Mouse (Mus musculus) MEL (cell line): Measurements from ENCODE around the gene Proser1. TPM values are rescaled to one million over a fixed set of nuclear protein-coding genes. Genes with fewer than 3 reads are reported as not detected.

Experiments
- DNase-seq: peaks from one replicate; pipeline ENCODE4 v3.0.0; 2011; ENCODE audit warnings: low read depth, low spot score
- H3K27ac ChIP-seq: 2 replicates; pipeline ENCODE4 v1.5.1; 2012; ENCODE audit warnings: low read depth, mild to moderate bottlenecking, control low read depth, low read length, moderate library complexity; ENCODE audit not compliant: control insufficient read depth
- H3K27me3 ChIP-seq, 2 experiments: fragments of 150-350 bp in 1 of 2; sonication (generic) in 1 of 2; 2 replicates each; pipeline ENCODE4 v1.6.1; 2012; ENCODE audit warnings: low read length in 2 of 2, mild to moderate bottlenecking in 2 of 2, improper control_type of control experiment in 1 of 2, moderate library complexity in 1 of 2; ENCODE audit not compliant: insufficient read depth in 2 of 2, control insufficient read depth in 1 of 2
- H3K36me3 ChIP-seq, 2 experiments: 2 replicates each; pipeline ENCODE4 v1.6.1; 2012 to 2014; ENCODE audit warnings: low read length in 2 of 2, improper control_type of control experiment in 1 of 2, inconsistent platforms in 1 of 2, mild to moderate bottlenecking in 1 of 2; ENCODE audit not compliant: insufficient read depth in 2 of 2, control insufficient read depth in 1 of 2
- H3K4me1 ChIP-seq, 2 experiments: fragments of 150-350 bp in 1 of 2; sonication (generic) in 1 of 2; 2 replicates each; pipeline ENCODE4 v1.6.1; 2012; ENCODE audit warnings: low read length in 2 of 2, improper control_type of control experiment in 1 of 2, mild to moderate bottlenecking in 1 of 2; ENCODE audit not compliant: insufficient read depth in 2 of 2, control insufficient read depth in 1 of 2
- H3K4me3 ChIP-seq, 2 experiments: fragments of 150-350 bp in 1 of 2; sonication (generic) in 1 of 2; 2 replicates each; pipeline ENCODE4 v1.5.1; 2012; ENCODE audit warnings: low read depth in 2 of 2, low read length in 2 of 2, mild to moderate bottlenecking in 2 of 2, moderate library complexity in 2 of 2, control low read depth in 1 of 2, improper control_type of control experiment in 1 of 2; ENCODE audit not compliant: control insufficient read depth in 1 of 2, insufficient read depth in 1 of 2
- H3K79me2 ChIP-seq: 2 replicates; pipeline ENCODE4 v1.6.1; 2012; ENCODE audit warnings: mild to moderate bottlenecking, low read length, moderate library complexity; ENCODE audit not compliant: control insufficient read depth, poor library complexity, insufficient read depth
- H3K9ac ChIP-seq: 2 replicates; pipeline ENCODE4 v1.6.1; 2012; ENCODE audit warnings: low read depth, mild to moderate bottlenecking, control low read depth, low read length, moderate library complexity; ENCODE audit not compliant: control insufficient read depth, poor library complexity, severe bottlenecking
- H3K9me3 ChIP-seq: fragments of 150-350 bp; sonication (generic); replicated peaks from 2 replicates; pipeline ENCODE4 v1.6.1; 2012; ENCODE audit warnings: mild to moderate bottlenecking, low read length, improper control_type of control experiment, moderate library complexity; ENCODE audit not compliant: insufficient read depth
- CHD1 ChIP-seq: IDR thresholded peaks from 2 replicates; pipeline ENCODE4 v1.6.1; 2012; ENCODE audit warnings: low read depth, mild to moderate bottlenecking, inconsistent platforms, low read length, improper control_type of control experiment
- CHD2 ChIP-seq: IDR thresholded peaks from 2 replicates; pipeline ENCODE4 v1.6.1; 2011; ENCODE audit warnings: low read length, improper control_type of control experiment
- GABPA ChIP-seq: IDR thresholded peaks from 2 replicates; pipeline ENCODE4 v1.6.1; 2012; ENCODE audit warnings: low read depth, mild to moderate bottlenecking, inconsistent platforms, low read length, improper control_type of control experiment, moderate library complexity
- JUND ChIP-seq: IDR thresholded peaks from 2 replicates; pipeline ENCODE4 v1.6.1; 2011; ENCODE audit warnings: low read depth, mild to moderate bottlenecking, improper control_type of control experiment, low read length
- KAT2A ChIP-seq: conservative IDR thresholded peaks from 2 replicates; pipeline ENCODE4 v1.6.1; 2012; ENCODE audit warnings: low read depth, low read length, improper control_type of control experiment, inconsistent platforms
- MAX ChIP-seq: IDR thresholded peaks from 2 replicates; pipeline ENCODE4 v1.6.1; 2011; ENCODE audit warnings: low read length, improper control_type of control experiment
- MYC ChIP-seq: IDR thresholded peaks from 2 replicates; pipeline ENCODE4 v1.6.1; 2011; ENCODE audit warnings: low read depth, mild to moderate bottlenecking, low read length, improper control_type of control experiment, moderate library complexity
- NRF1 ChIP-seq: IDR thresholded peaks from 2 replicates; pipeline ENCODE4 v1.6.1; 2014; ENCODE audit warnings: low read depth, mild to moderate bottlenecking, inconsistent platforms, low read length, improper control_type of control experiment, moderate library complexity; ENCODE audit not compliant: poor library complexity, insufficient read depth, severe bottlenecking
- POLR2AphosphoS2 ChIP-seq: IDR thresholded peaks from 2 replicates; pipeline ENCODE4 v1.6.1; 2011; ENCODE audit warnings: low read length, improper control_type of control experiment
- SMC3 ChIP-seq: IDR thresholded peaks from 2 replicates; pipeline ENCODE4 v1.6.1; 2011; ENCODE audit warnings: low read depth, low read length, improper control_type of control experiment
- TAL1 ChIP-seq: IDR thresholded peaks from 2 replicates; pipeline ENCODE4 v1.6.1; 2012; ENCODE audit warnings: mild to moderate bottlenecking, inconsistent platforms, low read length, moderate library complexity, mixed read lengths
- USF1 ChIP-seq: IDR thresholded peaks from 2 replicates; pipeline ENCODE4 v1.6.1; 2014; ENCODE audit warnings: low read depth, mild to moderate bottlenecking, inconsistent platforms, low read length, improper control_type of control experiment, moderate library complexity
- ZKSCAN1 ChIP-seq: IDR thresholded peaks from 2 replicates; pipeline ENCODE4 v1.6.1; 2012; ENCODE audit warnings: low read depth, mild to moderate bottlenecking, inconsistent platforms, low read length, improper control_type of control experiment, moderate library complexity
- ZMIZ1 ChIP-seq: IDR thresholded peaks from 2 replicates; pipeline ENCODE4 v1.6.1; 2012; ENCODE audit warnings: low read depth, mild to moderate bottlenecking, inconsistent platforms, low read length, improper control_type of control experiment, moderate library complexity
- polyA plus RNA-seq, 2 experiments: library from polyadenylated mRNA; stranded (reverse) in 1 of 2; unstranded in 1 of 2; fragments of >175 nt in 1 of 2; fragments of >200 nt in 1 of 2; gene quantifications; 2 replicates each; pipeline versions ENCODE4 v1.2.1 to v1.2.4; 2012; ENCODE audit warnings: low replicate concordance in 2 of 2, low read depth in 1 of 2; ENCODE audit not compliant: insufficient read length in 2 of 2, insufficient read depth in 1 of 2, missing spikeins in 1 of 2
- total RNA-seq: library from RNA; depleted of rRNA; stranded (reverse); fragments of 300-350 nt; gene quantifications from 2 replicates; pipeline ENCODE4 v1.2.3, GENCODE M21; 2012

Gene Proser1
- total and polyA plus RNA-seq, 3 experiments: 3.5 to 107 (median 24.6) TPM

DNA sequence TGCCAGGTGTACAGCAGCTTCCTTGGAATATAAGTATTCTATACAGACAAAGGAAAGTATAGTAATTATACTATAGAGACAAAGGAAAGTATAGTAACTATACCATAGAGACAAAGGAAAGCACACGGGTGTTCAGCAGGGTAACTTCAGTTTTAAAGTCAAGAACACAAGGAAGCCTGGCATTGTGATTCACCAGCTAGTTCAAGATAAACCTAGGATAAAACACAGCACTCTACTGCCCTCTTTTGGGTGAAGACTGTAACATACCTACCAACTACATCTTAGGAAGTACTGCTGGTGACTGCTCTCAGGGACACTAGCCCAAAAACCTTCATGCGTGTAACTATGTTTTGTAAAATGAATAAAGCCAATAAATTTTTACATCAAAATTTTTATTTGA is 15.3 kb upstream of the Proser1 start (continued):
- 0 out of 2 replicates have a peak, but pooled peaks have one; percentile 40 for TF ChIP-seq JUND

GRCm38 (mm10) chr3:53450666-53451065 is 12.8 kb upstream of the Proser1 start:
- Histone ChIP-seq H3K27me3 (no peaks in the 10 kb centered on the region), H3K27ac (no peak overlapping the region), H3K79me2 (no peaks in the 10 kb centered on the region), H3K4me1 (no peaks in the 10 kb centered on the region), H3K4me3 (no peak overlapping the region), H3K36me3 (peaks cover 0 to 2% of the 10 kb centered on the region in 2 experiments; a peak in 1 of 4 replicates), H3K9ac (no peak overlapping the region), H3K9me3 (no peaks in the 10 kb centered on the region)
- no peak for TF ChIP-seq TAL1
- DNase-seq: no peak

DNA sequence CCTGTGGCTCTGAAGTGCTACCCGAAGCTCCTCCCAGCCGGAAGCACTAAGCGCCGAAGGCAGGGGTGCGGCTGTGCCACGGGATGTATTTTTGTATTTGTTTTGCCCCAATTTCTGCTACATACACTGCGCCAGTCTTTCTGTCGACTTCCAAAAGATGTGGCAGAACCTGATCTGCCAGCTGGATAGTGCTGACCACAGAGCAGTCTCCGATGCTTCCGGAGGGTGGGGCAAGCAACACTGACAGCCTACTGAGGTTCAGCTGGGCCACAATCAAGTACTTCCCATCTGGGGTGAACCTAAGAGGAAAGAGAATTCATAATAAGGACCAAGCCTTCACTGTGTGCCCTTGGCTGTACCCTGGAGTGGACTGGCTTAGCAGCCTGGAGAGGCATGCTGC is 11.1 kb upstream of the Proser1 start:
- no peaks in the 10 kb centered on the region for H3K4me1 ChIP-seq
- no peaks in the 10 kb centered on the region for H3K27me3 ChIP-seq
- H3K79me2 ChIP-seq: no peaks in the 10 kb centered on the region
- no peak overlapping the region for H3K4me3 ChIP-seq
- no peak overlapping the region for H3K27ac ChIP-seq
- H3K9me3 ChIP-seq: no peaks in the 10 kb centered on the region
- no peak for DNase-seq
- no peak for TF ChIP-seq USF1
- no peak for TF ChIP-seq ZKSCAN1
- TF ChIP-seq MAX: no peak
- TF ChIP-seq NRF1: no peak
- no peak for TF ChIP-seq TAL1
- H3K36me3 ChIP-seq: peaks cover 0 to 2% of the 10 kb centered on the region in 2 experiments; a peak in 1 of 4 replicates
- no peak overlapping the region for H3K9ac ChIP-seq

DNA sequence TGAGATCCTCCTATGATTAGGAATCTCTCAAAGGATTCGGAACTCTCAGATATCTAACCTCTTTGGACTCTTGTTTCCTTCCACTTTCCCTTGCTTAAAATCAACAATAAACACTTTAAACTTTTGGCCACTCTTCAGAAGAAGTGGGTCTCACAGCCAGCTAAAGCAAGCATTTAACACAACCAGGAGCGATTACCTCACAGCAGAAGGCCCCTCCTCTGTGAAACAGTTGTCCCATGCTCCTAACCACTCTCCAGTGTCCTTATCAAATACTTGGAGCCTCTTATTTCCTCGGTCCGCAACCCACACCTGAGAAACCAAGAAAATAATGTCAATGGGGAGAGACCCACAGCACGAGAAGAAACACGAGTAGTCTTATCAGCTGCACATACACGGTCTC is 10.1 kb upstream of the Proser1 start:
- no peak overlapping the region for H3K9ac ChIP-seq
- no peak overlapping the region for H3K27ac ChIP-seq
- H3K9me3 ChIP-seq: no peaks in the 10 kb centered on the region
- H3K36me3 ChIP-seq: peaks cover 0 to 2% of the 10 kb centered on the region in 2 experiments; a peak in 1 of 4 replicates
- H3K27me3 ChIP-seq: no peaks in the 10 kb centered on the region
- H3K79me2 ChIP-seq: no peaks in the 10 kb centered on the region
- H3K4me1 ChIP-seq: no peaks in the 10 kb centered on the region
- TF ChIP-seq SMC3 (no peak), MYC (no peak), CHD2 (no peak), POLR2AphosphoS2 (no peak), JUND (no peak), CHD1 (no peak), KAT2A (no peak), ZMIZ1 (no peak), GABPA (no peak)
- H3K4me3 ChIP-seq: no peak overlapping the region
- DNase-seq: no peak
